Mouse (Mus musculus) lung, adult 2 months (tissue): Measurements from ENCODE around the gene Tfec. TPM values are rescaled to one million over a fixed set of nuclear protein-coding genes. Genes with fewer than 3 reads are reported as not detected.

ENCODE experiments used
- DNase-seq: peaks from one replicate; pipeline ENCODE4 v3.0.0; 2022
- H3K4me1 ChIP-seq: fragments of 200-500 bp; 2 replicates; pipeline ENCODE4 v1.6.1; 2011; ENCODE audit warnings: low read length; ENCODE audit not compliant: control insufficient read depth, insufficient read depth
- H3K4me3 ChIP-seq: fragments of 200-500 bp; replicated peaks from 2 replicates; pipeline ENCODE3; 2011; ENCODE audit warnings: low read depth, mild to moderate bottlenecking, control low read depth, low read length; ENCODE audit errors: extremely low read depth
- CTCF ChIP-seq: fragments of 200-500 bp; IDR thresholded peaks from 2 replicates; pipeline ENCODE4 v1.5.1; 2011; ENCODE audit warnings: mild to moderate bottlenecking, low read length, control low read depth; ENCODE audit not compliant: insufficient read depth
- POLR2A ChIP-seq: fragments of 200-500 bp; IDR thresholded peaks from 2 replicates; pipeline ENCODE4 v1.6.1; 2011; ENCODE audit warnings: low read depth, mild to moderate bottlenecking, control low read depth, low read length, borderline replicate concordance; ENCODE audit errors: extremely low read depth
- WGBS: fragments of 180-500 bp; shearing (Covaris S2); methylation state at CpG from one replicate; pipeline ENCODE4 v1.1.7; 2018; 5-methylcytosine and 5-hydroxymethylcytosine counted together
- polyA plus RNA-seq: library from polyadenylated mRNA; depleted of rRNA; stranded (reverse); fragments of >200 nt; gene quantifications from 2 replicates; pipeline ENCODE4 v1.2.3, GENCODE M21; 2012

The Tfec gene
- polyA plus RNA-seq, 1 experiment: 4.4 TPM

- DNase-seq: no peak
- Histone ChIP-seq H3K4me3 (no peak overlapping the region), H3K4me1 (no peaks in the 10 kb centered on the region)
- 66% methylated on average over 2 of the region's 2 CpGs for WGBS
- no peak for TF ChIP-seq POLR2A
- TF ChIP-seq CTCF: no peak
Observed at GRCm38 (mm10) chr6:16868314-16868713, 29.9 kb downstream of the Tfec start.

GRCm38 (mm10) chr6:16862753-16863508, 35.3 kb downstream of the Tfec start:
- TF ChIP-seq CTCF (no peak), POLR2A (no peak)
- DNase-seq: no peak
- no peaks in the 10 kb centered on the region for H3K4me1 ChIP-seq
- no peak overlapping the region for H3K4me3 ChIP-seq
- 81% methylated on average over 6 of the region's 6 CpGs for WGBS

GRCm38 (mm10) chr6:16862050-16862449, 36.2 kb downstream of the Tfec start:
- Histone ChIP-seq H3K4me3 (no peak overlapping the region), H3K4me1 (no peaks in the 10 kb centered on the region)
- no peak for DNase-seq
- TF ChIP-seq POLR2A (no peak), CTCF (no peak)
- WGBS: 91% methylated on average over 3 of the region's 3 CpGs

GRCm38 (mm10) chr6:16855879-16856545, 42.2 kb downstream of the Tfec start:
- H3K4me3 ChIP-seq: no peak overlapping the region
- no peaks in the 10 kb centered on the region for H3K4me1 ChIP-seq
- TF ChIP-seq POLR2A (no peak), CTCF (no peak)
- WGBS: 79% methylated on average over 7 of the region's 7 CpGs
- DNase-seq: no peak

- no peaks in the 10 kb centered on the region for H3K4me1 ChIP-seq
- TF ChIP-seq POLR2A: no peak
- no peak for TF ChIP-seq CTCF
- DNase-seq: no peak
- H3K4me3 ChIP-seq: no peak overlapping the region
- 77% methylated on average over 9 of the region's 9 CpGs for WGBS
Observed at GRCm38 (mm10) chr6:16854977-16855376, 43.3 kb downstream of the Tfec start.

GRCm38 (mm10) chr6:16846521-16846920, 51.7 kb downstream of the Tfec start:
- TF ChIP-seq POLR2A (no peak), CTCF (no peak)
- Histone ChIP-seq H3K4me3 (no peak overlapping the region), H3K4me1 (no peaks in the 10 kb centered on the region)
- DNase-seq: no peak
- WGBS: 86% methylated on average over 7 of the region's 7 CpGs

- TF ChIP-seq CTCF (no peak), POLR2A (no peak)
- WGBS: 70% methylated on average over 1 of the region's 1 CpGs
Observed at GRCm38 (mm10) chr6:16835631-16836030, 62.6 kb downstream of the Tfec start.

GRCm38 (mm10) chr6:16828304-16828703, 69.9 kb downstream of the Tfec start:
- DNase-seq: no peak
- H3K4me3 ChIP-seq: no peak overlapping the region
- no peak for TF ChIP-seq CTCF
- no peak for TF ChIP-seq POLR2A
- H3K4me1 ChIP-seq: no peaks in the 10 kb centered on the region

More at GRCm38 (mm10) chr6:16835631-16836030, 62.6 kb downstream of the Tfec start:
- DNase-seq: no peak
- H3K4me1 ChIP-seq: no peaks in the 10 kb centered on the region
- no peak overlapping the region for H3K4me3 ChIP-seq

GRCm38 (mm10) chr6:16821985-16822384, 76.3 kb downstream of the Tfec start:
- Histone ChIP-seq H3K4me1 (no peaks in the 10 kb centered on the region; the same call in 1 of the 2 replicates), H3K4me3 (no peak overlapping the region)
- TF ChIP-seq CTCF: no peak
- TF ChIP-seq POLR2A: no peak
- 29% methylated on average over 1 of the region's 1 CpGs for WGBS
- no peak for DNase-seq

GRCm38 (mm10) chr6:16806302-16806701, 91.9 kb downstream of the Tfec start:
- DNase-seq: no peak
- Histone ChIP-seq H3K4me3 (no peak overlapping the region), H3K4me1 (no peaks in the 10 kb centered on the region)
- TF ChIP-seq POLR2A (no peak), CTCF (no peak)
- WGBS: 67% methylated on average over 1 of the region's 1 CpGs
